Mouse (Mus musculus) spleen, adult 2 months (tissue): ENCODE data around the gene Atrx. TPM values are rescaled to one million over a fixed set of nuclear protein-coding genes. Genes with fewer than 3 reads are reported as not detected.
A peak's percentile ranks its signal among the peaks of the same experiment; 100 is the strongest.

Experiments used
- DNase-seq, 2 experiments: peaks; one replicate each; pipeline versions ENCODE4 v3.0.0 to v3.0.0-alpha.2; 2012 to 2021; ENCODE audit warnings: low spot score in 2 of 2, low read depth in 1 of 2
- H3K27ac ChIP-seq: fragments of 200-500 bp; 2 replicates; pipeline ENCODE4 v1.5.1; 2012; ENCODE audit warnings: low read length, inconsistent platforms; ENCODE audit not compliant: insufficient read depth
- H3K27me3 ChIP-seq: fragments of 200-500 bp; 2 replicates; pipeline ENCODE4 v1.6.1; 2012; ENCODE audit warnings: mild to moderate bottlenecking, moderate library complexity, low read length, inconsistent platforms; ENCODE audit not compliant: control insufficient read depth, insufficient read depth
- H3K36me3 ChIP-seq: fragments of 200-500 bp; 2 replicates; pipeline ENCODE4 v1.6.1; 2012; ENCODE audit warnings: mild to moderate bottlenecking, low read length, inconsistent platforms; ENCODE audit not compliant: control insufficient read depth, insufficient read depth
- H3K4me1 ChIP-seq: fragments of 200-500 bp; 2 replicates; pipeline ENCODE4 v1.6.1; 2011; ENCODE audit warnings: inconsistent platforms; ENCODE audit not compliant: control insufficient read depth, insufficient read depth, insufficient read length
- H3K4me3 ChIP-seq: fragments of 200-500 bp; 2 replicates; pipeline ENCODE4 v1.5.1; 2011; ENCODE audit warnings: mild to moderate bottlenecking, inconsistent platforms; ENCODE audit not compliant: insufficient read depth, insufficient read length; ENCODE audit errors: extremely low read depth
- CTCF ChIP-seq: fragments of 200-500 bp; IDR thresholded peaks from 2 replicates; pipeline ENCODE4 v1.5.1; 2011; ENCODE audit warnings: mild to moderate bottlenecking, inconsistent platforms; ENCODE audit not compliant: insufficient read depth, insufficient read length, insufficient replicate concordance; ENCODE audit errors: extremely low read depth
- POLR2A ChIP-seq: fragments of 200-500 bp; IDR thresholded peaks from 2 replicates; pipeline ENCODE4 v1.6.1; 2011; ENCODE audit warnings: low read depth, low read length, inconsistent platforms
- WGBS: fragments of 180-500 bp; shearing (Covaris S2); methylation state at CpG from one replicate; pipeline ENCODE4 v1.1.7; 2018; 5-methylcytosine and 5-hydroxymethylcytosine counted together
- polyA plus RNA-seq: library from polyadenylated mRNA; depleted of rRNA; stranded (reverse); fragments of >200 nt; gene quantifications from 2 replicates; pipeline ENCODE4 v1.2.3, GENCODE M21; 2012; rRNA removed

The Atrx gene
- polyA plus RNA-seq, 1 experiment: 31.7 TPM

DNA sequence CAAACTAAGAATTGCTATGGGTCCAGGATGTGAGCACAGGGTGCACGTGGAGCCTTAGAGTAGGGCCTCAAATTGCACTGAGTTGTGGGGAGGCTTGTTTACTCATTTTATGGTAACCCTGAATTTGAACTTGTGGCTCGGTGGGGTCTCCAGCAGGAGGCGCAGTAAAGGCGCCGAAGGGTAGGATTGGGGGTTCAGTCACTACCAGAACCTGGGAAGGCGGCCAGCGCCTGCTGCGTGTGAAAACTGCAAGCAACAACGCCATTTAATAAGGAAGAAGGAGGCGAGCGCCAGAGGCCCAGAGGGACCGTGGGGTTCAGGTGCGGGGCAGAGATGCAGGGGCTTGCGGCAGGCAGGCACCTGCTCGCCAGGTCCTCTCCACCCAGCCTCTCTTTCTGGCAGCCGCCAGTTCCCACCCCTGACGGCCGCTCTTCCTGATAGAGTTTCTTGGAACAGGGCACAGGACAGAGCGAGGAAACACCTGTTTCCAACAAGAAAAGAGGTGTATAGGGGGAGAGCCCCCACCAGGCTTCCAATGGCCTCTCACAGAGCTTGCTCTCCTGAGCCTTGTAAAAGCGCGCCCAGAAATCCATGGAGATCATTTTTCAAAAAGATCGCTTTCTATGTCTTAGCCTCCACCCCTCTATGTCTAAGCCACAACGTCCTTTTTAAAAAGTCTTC lies 166.2 kb downstream of the Atrx start:
- no peak for TF ChIP-seq POLR2A
- TF ChIP-seq CTCF: no peak
- Histone ChIP-seq H3K4me3 (no peak overlapping the region), H3K27me3 (peaks cover 11% of the 10 kb centered on the region), H3K4me1 (peaks cover 5% of the 10 kb centered on the region; the same call in 1 of the 2 replicates), H3K36me3 (no peaks in the 10 kb centered on the region), H3K27ac (no peak overlapping the region)
- peak in 1 of 2 experiments; percentile 3 for DNase-seq
- 20% methylated on average over 23 of the region's 23 CpGs for WGBS

Other genes with a start within 250 kb of the Atrx start
- 0.07 and 0.16 TPM in 2 replicates for gene Fgf16, start 165.1 kb downstream of the Atrx start, polyA plus RNA-seq
- gene Magt1, start 82.5 kb upstream of the Atrx start, polyA plus RNA-seq: 2.9 and 3.1 TPM in 2 replicates
- gene Cox7b, start 86.3 kb upstream of the Atrx start, polyA plus RNA-seq: 29.5 and 33.6 TPM in 2 replicates
- gene Atp7a, start 97.9 kb upstream of the Atrx start, polyA plus RNA-seq: 1.2 and 1.6 TPM in 2 replicates
- gene Tlr13, start 213.8 kb upstream of the Atrx start, polyA plus RNA-seq: 2.3 and 2.4 TPM in 2 replicates